Mouse (Mus musculus) midbrain, embryonic 13.5 days (tissue): ENCODE data around the gene Vwf. TPM values are rescaled to one million over a fixed set of nuclear protein-coding genes. Genes with fewer than 3 reads are reported as not detected.

Experiments used
- ATAC-seq: fragments of 200-750 bp; cut with Nextera tagmentation; 2 replicates; pipeline ENCODE4 v1.8.0; 2017; ENCODE audit warnings: mild to moderate bottlenecking, moderate TSS enrichment, moderate library complexity
- H3K27ac ChIP-seq: fragments of 300-500 bp; sonication (generic); 2 replicates; pipeline ENCODE4 v1.5.1; 2015; ENCODE audit warnings: inconsistent platforms, mild to moderate bottlenecking, moderate library complexity
- H3K27me3 ChIP-seq: fragments of 300-500 bp; sonication (generic); 2 replicates; pipeline ENCODE4 v1.6.1; 2015; ENCODE audit warnings: mild to moderate bottlenecking, inconsistent platforms
- H3K36me3 ChIP-seq: fragments of 300-500 bp; sonication (generic); 2 replicates; pipeline ENCODE4 v1.6.1; 2015; ENCODE audit warnings: mild to moderate bottlenecking, inconsistent platforms
- H3K4me1 ChIP-seq: fragments of 300-500 bp; sonication (generic); replicated peaks from 2 replicates; pipeline ENCODE4 v1.6.1; 2015; ENCODE audit warnings: inconsistent platforms
- H3K4me2 ChIP-seq: fragments of 300-500 bp; sonication (generic); replicated peaks from 2 replicates; pipeline ENCODE4 v1.6.1; 2015; ENCODE audit warnings: moderate library complexity, mild to moderate bottlenecking, inconsistent platforms
- H3K4me3 ChIP-seq: fragments of 300-500 bp; sonication (generic); replicated peaks from 2 replicates; pipeline ENCODE4 v1.5.1; 2015; ENCODE audit warnings: mild to moderate bottlenecking, inconsistent platforms
- H3K9ac ChIP-seq: fragments of 300-500 bp; sonication (generic); replicated peaks from 2 replicates; pipeline ENCODE4 v1.6.1; 2015; ENCODE audit warnings: mild to moderate bottlenecking, inconsistent platforms
- H3K9me3 ChIP-seq: fragments of 300-500 bp; sonication (generic); 2 replicates; pipeline ENCODE4 v1.6.1; 2016; ENCODE audit warnings: mild to moderate bottlenecking, inconsistent platforms
- WGBS: fragments of 180-500 bp; shearing (Covaris S2); methylation state at CpG from one replicate; pipeline ENCODE4 v1.1.7; 2015; 5-methylcytosine and 5-hydroxymethylcytosine counted together
- polyA plus RNA-seq: library from polyadenylated mRNA; unstranded; fragments of >200 nt; fragmentation: Nextera tagmentation; extraction: Ambion mirVana; gene quantifications from 2 replicates; pipeline ENCODE4 v1.2.1, GENCODE M21; 2015

Vwf gene
- polyA plus RNA-seq, 1 experiment from 2014 or later, result 8.4 TPM

DNA sequence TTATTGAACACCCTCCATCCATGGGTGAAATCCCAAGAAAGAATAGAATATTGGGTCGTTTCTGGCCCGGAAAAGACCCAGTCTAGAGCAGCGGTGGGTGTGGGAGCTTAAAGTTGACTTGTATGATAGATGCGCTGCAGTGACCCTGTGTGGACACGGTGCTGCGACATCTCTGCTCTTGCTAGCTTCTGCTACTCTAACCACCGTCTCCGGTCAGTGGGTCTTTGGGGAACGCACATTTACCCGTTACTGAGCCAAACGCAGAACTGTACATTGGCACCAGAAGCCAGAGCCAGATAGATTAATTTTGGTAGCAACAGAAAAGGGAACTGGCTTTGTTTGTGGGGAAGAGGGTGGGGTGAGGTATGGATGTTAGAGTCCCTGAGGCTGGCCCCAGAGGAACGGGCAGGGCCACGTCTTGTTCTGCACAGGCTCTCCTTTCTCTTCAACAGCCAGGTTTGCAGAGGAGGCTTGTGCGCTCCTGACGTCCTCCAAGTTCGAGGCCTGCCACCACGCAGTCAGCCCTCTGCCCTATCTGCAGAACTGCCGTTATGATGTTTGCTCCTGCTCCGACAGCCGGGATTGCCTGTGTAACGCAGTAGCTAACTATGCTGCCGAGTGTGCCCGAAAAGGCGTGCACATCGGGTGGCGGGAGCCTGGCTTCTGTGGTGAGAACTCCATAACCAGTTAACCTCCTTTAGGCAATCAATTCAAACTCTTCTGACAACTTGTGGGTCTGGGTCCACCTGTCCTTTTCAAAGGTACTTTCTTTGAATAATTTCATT lies 57.3 kb downstream of the Vwf start:
- Histone ChIP-seq H3K9ac (no peak overlapping the region), H3K36me3 (no peaks in the 10 kb centered on the region), H3K9me3 (no peaks in the 10 kb centered on the region), H3K4me2 (no peak overlapping the region), H3K4me1 (peaks cover 9% of the 10 kb centered on the region; the same call in 1 of the 2 replicates), H3K27ac (no peak overlapping the region), H3K27me3 (peaks cover 10% of the 10 kb centered on the region), H3K4me3 (no peak overlapping the region)
- ATAC-seq, result no peak
- WGBS, result 84% methylated on average over 26 of the region's 26 CpGs

DNA sequence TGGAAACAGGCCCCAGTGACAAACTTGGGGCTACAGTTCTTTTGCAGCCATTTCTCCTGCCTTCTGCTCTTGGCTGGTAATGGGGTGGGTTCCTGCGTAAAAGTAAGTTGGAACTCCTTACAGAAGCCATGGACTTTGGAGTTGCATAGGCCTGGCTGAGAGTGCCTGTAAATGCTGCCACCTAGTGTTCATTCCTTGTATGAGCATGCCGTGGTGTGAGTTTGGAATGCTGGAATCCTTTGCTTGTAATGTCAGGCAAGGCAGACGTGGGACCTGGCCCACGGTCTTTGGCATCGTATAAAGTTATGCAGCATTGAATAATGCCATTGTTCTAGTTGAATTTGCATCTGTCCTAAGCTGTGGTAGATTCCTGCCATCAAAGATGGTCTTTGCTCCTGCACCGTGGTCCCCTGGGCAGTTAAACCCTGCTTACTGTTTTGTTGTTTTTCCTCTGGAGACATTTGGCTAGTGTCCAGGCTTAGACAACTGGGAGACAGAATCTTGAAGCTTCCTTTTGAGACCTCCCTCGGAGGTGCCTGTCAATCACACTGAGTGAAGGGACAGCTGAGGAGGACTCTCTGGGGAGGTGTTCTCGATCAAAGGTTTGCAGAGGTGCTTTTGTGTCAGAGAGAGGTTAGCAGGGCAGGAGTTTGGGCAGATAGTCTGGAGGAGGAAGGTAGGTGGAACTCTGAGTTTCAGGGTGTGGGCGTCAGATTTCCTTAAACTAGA lies 58.1 kb downstream of the Vwf start:
- Histone ChIP-seq H3K4me1 (peaks cover 9% of the 10 kb centered on the region; the same call in 1 of the 2 replicates), H3K36me3 (no peaks in the 10 kb centered on the region), H3K27me3 (peaks cover 10% of the 10 kb centered on the region), H3K27ac (no peak overlapping the region), H3K4me2 (no peak overlapping the region), H3K4me3 (no peak overlapping the region), H3K9me3 (no peaks in the 10 kb centered on the region), H3K9ac (no peak overlapping the region)
- WGBS, result 25% methylated on average over 9 of the region's 9 CpGs
- peak; percentile 41 for ATAC-seq

DNA sequence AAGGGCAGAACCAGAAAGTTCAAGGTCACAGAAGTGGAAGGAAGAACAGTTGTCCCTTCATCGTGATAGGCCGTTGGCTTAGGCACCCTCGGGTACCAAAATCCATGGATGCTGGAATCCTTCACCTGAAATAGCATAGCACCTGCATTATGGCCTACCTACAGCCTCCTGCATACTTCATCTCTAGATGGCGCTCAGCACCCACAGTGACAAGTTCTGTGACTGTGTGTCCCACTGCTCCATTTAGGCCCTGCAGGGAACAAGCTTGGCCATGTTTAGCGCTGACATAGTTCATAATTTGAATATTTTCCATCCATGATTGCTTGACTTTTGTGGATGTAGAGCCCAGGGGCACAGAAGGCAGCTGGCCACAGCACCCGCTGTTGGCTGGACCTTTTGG lies 62.5 kb downstream of the Vwf start:
- no peaks in the 10 kb centered on the region for H3K9me3 ChIP-seq
- H3K27ac ChIP-seq, result no peak overlapping the region
- no peak overlapping the region for H3K9ac ChIP-seq
- H3K4me1 ChIP-seq, result 0 out of 2 replicates have a peak, but pooled peaks cover 4% of the 10 kb centered on the region
- H3K4me3 ChIP-seq, result no peak overlapping the region
- WGBS, result 75% methylated on average over 6 of the region's 6 CpGs
- H3K27me3 ChIP-seq, result 0 out of 2 replicates have a peak, but pooled peaks cover 4% of the 10 kb centered on the region
- ATAC-seq, result no peak
- no peak overlapping the region for H3K4me2 ChIP-seq
- H3K36me3 ChIP-seq, result no peaks in the 10 kb centered on the region

DNA sequence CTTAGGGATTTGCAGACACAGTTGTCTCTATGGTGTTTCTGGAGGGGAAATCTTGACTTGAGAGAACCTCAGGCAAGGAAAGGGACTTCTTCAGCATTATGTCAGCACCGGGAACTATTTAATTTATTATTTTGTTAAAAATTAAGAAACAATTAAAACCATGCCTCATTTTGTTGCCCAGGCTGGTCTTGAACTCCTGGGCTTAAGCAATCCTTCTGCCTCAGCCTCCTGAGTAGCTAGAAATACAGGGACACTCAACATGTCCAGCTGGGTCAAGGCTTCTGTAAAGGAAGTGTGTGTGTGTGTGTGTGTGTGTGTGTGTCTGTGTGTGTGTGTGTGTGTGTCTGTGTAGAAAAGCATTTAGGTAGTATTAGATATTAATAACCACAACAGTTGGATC lies 71.3 kb downstream of the Vwf start:
- WGBS, result 97% methylated on average over 1 of the region's 1 CpGs
- Histone ChIP-seq H3K4me2 (no peak overlapping the region), H3K27me3 (no peaks in the 10 kb centered on the region), H3K9me3 (no peaks in the 10 kb centered on the region), H3K9ac (no peak overlapping the region), H3K4me1 (no peaks in the 10 kb centered on the region), H3K4me3 (no peak overlapping the region), H3K27ac (no peak overlapping the region), H3K36me3 (no peaks in the 10 kb centered on the region)
- no peak for ATAC-seq

DNA sequence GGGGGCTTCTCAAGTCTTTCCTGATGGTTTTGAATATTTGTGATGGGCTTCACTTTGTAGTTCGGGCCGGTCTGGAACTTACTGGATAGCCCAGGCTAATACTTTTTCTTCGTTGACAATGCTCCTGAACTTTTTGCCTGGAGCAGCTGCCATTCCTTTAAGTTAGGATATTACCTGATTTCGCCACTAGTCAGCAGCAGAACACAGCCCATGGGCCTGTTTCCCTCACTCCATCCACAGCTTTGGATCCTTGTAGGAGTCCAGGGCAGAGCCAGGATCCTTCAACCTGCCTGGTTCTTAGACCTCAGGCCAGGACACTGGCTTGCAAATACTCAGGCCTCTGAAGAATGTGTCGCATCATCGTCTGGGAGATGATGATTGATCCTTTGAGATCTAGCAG lies 74.2 kb downstream of the Vwf start:
- Histone ChIP-seq H3K27ac (no peak overlapping the region), H3K4me1 (no peaks in the 10 kb centered on the region), H3K4me2 (no peak overlapping the region), H3K4me3 (no peak overlapping the region), H3K36me3 (no peaks in the 10 kb centered on the region), H3K9me3 (no peaks in the 10 kb centered on the region), H3K9ac (no peak overlapping the region), H3K27me3 (no peaks in the 10 kb centered on the region)
- 45% methylated on average over 6 of the region's 6 CpGs for WGBS
- peak; percentile 66; the same call in 1 of the 2 replicates for ATAC-seq

DNA sequence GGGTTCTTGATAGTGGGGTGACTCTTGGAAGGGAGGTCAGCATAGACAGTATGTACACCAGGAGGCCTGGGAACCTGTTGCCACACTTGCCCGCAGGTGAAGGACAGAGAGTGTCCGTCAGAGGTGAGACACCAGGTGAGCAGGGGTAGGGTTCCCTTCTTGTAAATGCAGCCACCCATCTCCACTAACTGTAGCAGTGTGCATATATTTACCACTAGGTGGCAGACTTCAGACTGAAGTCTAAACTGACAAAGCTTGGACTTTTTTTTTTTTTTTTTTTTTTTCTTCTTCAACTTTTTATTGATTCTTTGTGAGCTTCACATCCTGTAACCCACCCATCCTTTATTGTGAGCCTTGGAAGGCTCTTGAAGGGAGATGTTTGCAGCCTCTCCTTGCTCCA lies 75.9 kb downstream of the Vwf start:
- no peak overlapping the region for H3K9ac ChIP-seq
- ATAC-seq, result 0 out of 2 replicates have a peak, but pooled peaks have one; percentile 43
- no peak overlapping the region for H3K27ac ChIP-seq
- H3K36me3 ChIP-seq, result no peaks in the 10 kb centered on the region
- no peaks in the 10 kb centered on the region for H3K27me3 ChIP-seq
- H3K4me2 ChIP-seq, result no peak overlapping the region
- no peaks in the 10 kb centered on the region for H3K9me3 ChIP-seq
- no peaks in the 10 kb centered on the region for H3K4me1 ChIP-seq
- 75% methylated on average over 2 of the region's 2 CpGs for WGBS
- H3K4me3 ChIP-seq, result no peak overlapping the region

DNA sequence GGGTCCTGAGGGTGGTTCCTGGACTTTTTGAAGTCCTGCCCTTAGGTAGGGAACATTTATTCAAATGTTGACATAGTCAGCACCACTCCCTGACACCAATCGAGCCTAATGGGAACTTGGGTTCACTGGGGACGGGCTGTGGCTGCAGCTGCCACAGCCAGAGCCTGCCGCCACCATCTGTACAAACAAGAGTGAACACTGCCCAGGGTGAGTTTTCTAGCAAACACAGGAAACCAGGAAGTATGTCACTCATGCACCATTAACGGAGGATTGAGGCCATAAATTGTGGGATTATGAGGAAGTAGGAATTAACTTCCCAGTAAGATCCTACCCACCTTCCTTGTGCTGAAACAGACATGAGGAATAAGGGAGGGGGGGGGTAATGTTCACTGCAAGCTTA lies 93.9 kb downstream of the Vwf start:
- Histone ChIP-seq H3K27me3 (no peaks in the 10 kb centered on the region), H3K4me3 (no peak overlapping the region), H3K9ac (no peak overlapping the region), H3K9me3 (no peaks in the 10 kb centered on the region), H3K4me2 (no peak overlapping the region), H3K36me3 (no peaks in the 10 kb centered on the region), H3K27ac (no peak overlapping the region), H3K4me1 (no peaks in the 10 kb centered on the region)
- 79% methylated on average over 4 of the region's 4 CpGs for WGBS
- ATAC-seq, result no peak

DNA sequence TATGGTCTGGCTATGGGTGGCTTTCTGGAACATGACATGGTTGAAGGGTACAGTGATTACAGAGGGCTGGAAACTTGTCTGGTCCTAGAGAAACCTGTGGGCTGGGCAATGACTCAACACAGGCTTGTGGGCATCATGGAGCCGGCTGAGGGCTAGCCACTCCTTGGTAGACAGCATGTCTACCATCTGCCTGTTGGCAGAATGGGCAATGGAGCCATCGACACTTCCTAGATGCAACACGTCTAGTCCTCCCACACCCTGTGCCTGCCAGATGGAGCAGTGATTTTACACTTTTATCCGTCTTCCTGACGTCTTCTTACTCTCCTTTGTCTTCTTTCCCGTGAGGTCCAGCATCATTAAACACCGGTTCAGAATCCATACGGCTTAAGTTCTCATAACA lies 94.6 kb downstream of the Vwf start:
- no peak overlapping the region for H3K4me3 ChIP-seq
- H3K36me3 ChIP-seq, result no peaks in the 10 kb centered on the region
- 91% methylated on average over 8 of the region's 8 CpGs for WGBS
- H3K4me1 ChIP-seq, result no peaks in the 10 kb centered on the region
- no peak overlapping the region for H3K4me2 ChIP-seq
- ATAC-seq, result no peak
- H3K9me3 ChIP-seq, result no peaks in the 10 kb centered on the region
- no peak overlapping the region for H3K27ac ChIP-seq
- H3K9ac ChIP-seq, result no peak overlapping the region
- H3K27me3 ChIP-seq, result no peaks in the 10 kb centered on the region

DNA sequence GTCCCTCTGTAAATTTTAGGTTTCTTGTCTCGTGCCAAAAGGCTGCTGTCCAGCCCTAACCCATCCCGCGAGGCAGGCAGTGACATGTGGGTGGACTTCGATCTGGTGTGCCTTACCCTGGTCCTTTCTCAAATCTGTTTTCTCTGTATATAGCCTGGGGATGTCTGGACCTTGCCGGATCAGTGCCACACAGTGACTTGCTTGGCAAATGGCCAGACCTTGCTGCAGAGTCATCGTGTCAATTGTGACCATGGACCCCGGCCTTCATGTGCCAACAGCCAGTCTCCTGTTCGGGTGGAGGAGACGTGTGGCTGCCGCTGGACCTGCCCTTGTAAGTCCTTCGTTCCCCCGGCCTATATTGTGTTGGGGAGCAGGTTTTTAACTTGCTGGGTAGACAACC lies 102.4 kb downstream of the Vwf start:
- no peaks in the 10 kb centered on the region for H3K9me3 ChIP-seq
- H3K9ac ChIP-seq, result no peak overlapping the region
- H3K27me3 ChIP-seq, result no peaks in the 10 kb centered on the region
- no peak for ATAC-seq
- H3K4me3 ChIP-seq, result no peak overlapping the region
- H3K36me3 ChIP-seq, result no peaks in the 10 kb centered on the region
- 89% methylated on average over 12 of the region's 12 CpGs for WGBS
- no peak overlapping the region for H3K4me2 ChIP-seq
- H3K27ac ChIP-seq, result no peak overlapping the region
- no peaks in the 10 kb centered on the region for H3K4me1 ChIP-seq

DNA sequence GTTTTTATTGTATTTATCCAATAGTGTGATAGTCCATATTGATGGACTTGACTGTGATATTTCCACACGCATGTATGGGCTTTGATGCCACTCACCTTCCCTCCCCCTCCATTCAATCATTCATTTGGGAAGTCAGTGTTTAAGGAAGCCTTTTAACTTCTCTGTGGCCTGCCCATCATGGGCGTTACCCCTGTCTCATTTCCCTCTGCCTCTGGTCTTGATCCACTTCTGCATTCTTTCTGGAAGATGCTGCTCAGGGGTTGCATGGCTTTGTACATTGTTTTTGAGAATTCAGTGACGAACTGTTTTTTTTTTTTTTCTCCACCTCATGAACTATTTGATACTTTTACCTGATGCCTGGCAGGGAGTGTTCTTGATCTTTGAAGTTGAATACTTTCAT lies 104.8 kb downstream of the Vwf start:
- no peaks in the 10 kb centered on the region for H3K36me3 ChIP-seq
- WGBS, result 90% methylated on average over 3 of the region's 3 CpGs
- H3K27ac ChIP-seq, result no peak overlapping the region
- no peaks in the 10 kb centered on the region for H3K9me3 ChIP-seq
- ATAC-seq, result no peak
- H3K4me3 ChIP-seq, result no peak overlapping the region
- H3K9ac ChIP-seq, result no peak overlapping the region
- no peaks in the 10 kb centered on the region for H3K4me1 ChIP-seq
- H3K27me3 ChIP-seq, result no peaks in the 10 kb centered on the region
- no peak overlapping the region for H3K4me2 ChIP-seq

DNA sequence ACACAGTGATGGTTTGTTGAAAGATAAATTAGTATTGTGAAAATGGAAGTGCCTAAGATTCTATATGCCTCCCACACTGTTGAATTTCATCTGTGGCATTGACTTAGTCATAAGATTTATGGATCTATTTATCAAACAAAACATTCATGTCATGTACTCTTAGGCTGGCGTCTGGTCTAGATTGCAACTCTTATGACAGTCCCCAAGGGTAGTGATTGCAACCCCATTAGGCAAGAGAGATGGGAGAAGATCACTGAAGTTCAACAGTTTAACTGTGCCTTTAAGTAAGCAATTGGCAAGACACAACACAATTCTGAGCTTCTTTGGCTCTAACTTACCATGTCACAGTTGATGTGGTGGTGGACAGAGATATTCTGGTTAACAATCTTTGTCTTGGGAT lies 106.8 kb downstream of the Vwf start:
- no peak overlapping the region for H3K4me2 ChIP-seq
- H3K27me3 ChIP-seq, result no peaks in the 10 kb centered on the region
- no peak overlapping the region for H3K27ac ChIP-seq
- no peaks in the 10 kb centered on the region for H3K9me3 ChIP-seq
- no peaks in the 10 kb centered on the region for H3K4me1 ChIP-seq
- no peaks in the 10 kb centered on the region for H3K36me3 ChIP-seq
- no peak for ATAC-seq
- no peak overlapping the region for H3K9ac ChIP-seq
- WGBS, result 97% methylated on average over 1 of the region's 1 CpGs
- no peak overlapping the region for H3K4me3 ChIP-seq

DNA sequence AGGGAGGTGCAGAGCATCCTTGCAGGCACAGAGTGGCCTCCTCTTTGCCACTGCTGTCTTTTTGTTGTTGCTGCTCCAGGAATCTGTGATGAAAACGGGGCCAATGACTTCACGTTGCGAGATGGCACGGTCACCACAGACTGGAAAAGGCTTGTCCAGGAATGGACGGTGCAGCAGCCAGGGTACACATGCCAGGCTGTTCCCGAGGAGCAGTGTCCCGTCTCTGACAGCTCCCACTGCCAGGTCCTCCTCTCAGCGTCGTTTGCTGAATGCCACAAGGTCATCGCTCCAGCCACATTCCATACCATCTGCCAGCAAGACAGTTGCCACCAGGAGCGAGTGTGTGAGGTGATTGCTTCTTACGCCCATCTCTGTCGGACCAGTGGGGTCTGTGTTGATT lies 110.3 kb downstream of the Vwf start:
- WGBS, result 81% methylated on average over 13 of the region's 13 CpGs
- Histone ChIP-seq H3K27me3 (no peaks in the 10 kb centered on the region), H3K4me3 (no peak overlapping the region), H3K36me3 (no peaks in the 10 kb centered on the region), H3K4me1 (no peaks in the 10 kb centered on the region), H3K9me3 (no peaks in the 10 kb centered on the region), H3K9ac (no peak overlapping the region), H3K4me2 (no peak overlapping the region), H3K27ac (no peak overlapping the region)
- no peak for ATAC-seq
